Mouse (Mus musculus) ES-Bruce4 (cell line): ENCODE measurements around the gene Sf3b5. TPM values are rescaled to one million over a fixed set of nuclear protein-coding genes. Genes with fewer than 3 reads are reported as not detected.

Experiments
- H3K27ac ChIP-seq: 2 replicates; pipeline ENCODE4 v1.5.1; 2012; ENCODE audit warnings: low read length, inconsistent platforms; ENCODE audit not compliant: insufficient read depth
- H3K27me3 ChIP-seq: 2 replicates; pipeline ENCODE4 v1.6.1; 2012; ENCODE audit warnings: mild to moderate bottlenecking, low read length, inconsistent platforms; ENCODE audit not compliant: control insufficient read depth, poor library complexity, insufficient read depth, severe bottlenecking
- H3K36me3 ChIP-seq: 2 replicates; pipeline ENCODE4 v1.6.1; 2012; ENCODE audit warnings: inconsistent platforms, mild to moderate bottlenecking, low read length, moderate library complexity; ENCODE audit not compliant: control insufficient read depth, poor library complexity, insufficient read depth, severe bottlenecking
- H3K4me1 ChIP-seq: one replicate; pipeline ENCODE4 v1.8.1; 2011; ENCODE audit warnings: low read length; ENCODE audit not compliant: control insufficient read depth, insufficient read depth
- H3K4me3 ChIP-seq: 2 replicates; pipeline ENCODE4 v1.5.1; 2011; ENCODE audit warnings: low read depth, mild to moderate bottlenecking, low read length
- H3K9ac ChIP-seq: 2 replicates; pipeline ENCODE4 v1.6.1; 2012; ENCODE audit warnings: low read depth, mild to moderate bottlenecking, inconsistent platforms; ENCODE audit not compliant: poor library complexity, severe bottlenecking
- H3K9me3 ChIP-seq: replicated peaks from 2 replicates; pipeline ENCODE4 v1.6.1; 2012; ENCODE audit warnings: mild to moderate bottlenecking, low read length, inconsistent platforms; ENCODE audit not compliant: control insufficient read depth, poor library complexity, insufficient read depth, severe bottlenecking
- CTCF ChIP-seq: IDR thresholded peaks from one replicate; pipeline ENCODE4 v1.8.1; 2011; ENCODE audit warnings: low read depth, low read length
- EP300 ChIP-seq: IDR thresholded peaks from 2 replicates; pipeline ENCODE4 v1.6.1; 2011; ENCODE audit warnings: low read depth, low read length; ENCODE audit not compliant: insufficient read depth
- POLR2A ChIP-seq: IDR thresholded peaks from one replicate; pipeline ENCODE4 v1.8.1; 2011; ENCODE audit warnings: low read length; ENCODE audit not compliant: insufficient read depth
- polyA plus RNA-seq: library from polyadenylated mRNA; stranded (reverse); fragments of >200 nt; gene quantifications from 2 replicates; pipeline ENCODE4 v1.2.4, GENCODE M21; 2011; ENCODE audit warnings: low read depth; ENCODE audit not compliant: missing spikeins, insufficient read depth, insufficient read length

The Sf3b5 gene
- polyA plus RNA-seq, 1 experiment = 20.1 TPM

- 0 out of 2 replicates have a peak within 1 kb of the TSS, but pooled peaks have one; percentile 12 for H3K9ac ChIP-seq
- H3K4me3 ChIP-seq = peak within 1 kb of the TSS; percentile 72
- TF ChIP-seq CTCF (no peak), EP300 (0 out of 2 replicates have a peak, but pooled peaks have one; percentile 13)
- H3K27me3 ChIP-seq = no peaks in the 10 kb centered on the region
- H3K27ac ChIP-seq = no peak within 1 kb of the TSS
- no peaks in the 10 kb centered on the region for H3K36me3 ChIP-seq
- H3K4me1 ChIP-seq = no peaks in the 10 kb centered on the region
- no peaks in the 10 kb centered on the region for H3K9me3 ChIP-seq
Observed at GRCm38 (mm10) chr10:12964151-12965075, 40.7 kb upstream of the Sf3b5 start, which contains the start of gene Stx11. Gene Stx11 (minus strand): TSS chr10:12964298.

- no peak overlapping the region for H3K4me3 ChIP-seq
- no peaks in the 10 kb centered on the region for H3K9me3 ChIP-seq
- no peaks in the 10 kb centered on the region for H3K4me1 ChIP-seq
- no peak for TF ChIP-seq EP300
- TF ChIP-seq POLR2A = no peak
- no peak for TF ChIP-seq CTCF
- no peaks in the 10 kb centered on the region for H3K27me3 ChIP-seq
- no peak overlapping the region for H3K27ac ChIP-seq
- H3K36me3 ChIP-seq = no peaks in the 10 kb centered on the region
- no peak overlapping the region for H3K9ac ChIP-seq
Observed at GRCm38 (mm10) chr10:12965669-12966180, 39.4 kb upstream of the Sf3b5 start.

- Histone ChIP-seq H3K27me3 (no peaks in the 10 kb centered on the region; the same call in 1 of the 2 replicates), H3K9ac (no peak overlapping the region), H3K36me3 (no peaks in the 10 kb centered on the region), H3K4me1 (no peaks in the 10 kb centered on the region), H3K27ac (no peak overlapping the region), H3K4me3 (no peak overlapping the region), H3K9me3 (no peaks in the 10 kb centered on the region)
- no peak for TF ChIP-seq POLR2A
- no peak for TF ChIP-seq EP300
- TF ChIP-seq CTCF = no peak
Observed at GRCm38 (mm10) chr10:12974572-12974971, 30.6 kb upstream of the Sf3b5 start.

GRCm38 (mm10) chr10:12975461-12975860 lies 29.7 kb upstream of the Sf3b5 start:
- H3K36me3 ChIP-seq = no peaks in the 10 kb centered on the region

DNA sequence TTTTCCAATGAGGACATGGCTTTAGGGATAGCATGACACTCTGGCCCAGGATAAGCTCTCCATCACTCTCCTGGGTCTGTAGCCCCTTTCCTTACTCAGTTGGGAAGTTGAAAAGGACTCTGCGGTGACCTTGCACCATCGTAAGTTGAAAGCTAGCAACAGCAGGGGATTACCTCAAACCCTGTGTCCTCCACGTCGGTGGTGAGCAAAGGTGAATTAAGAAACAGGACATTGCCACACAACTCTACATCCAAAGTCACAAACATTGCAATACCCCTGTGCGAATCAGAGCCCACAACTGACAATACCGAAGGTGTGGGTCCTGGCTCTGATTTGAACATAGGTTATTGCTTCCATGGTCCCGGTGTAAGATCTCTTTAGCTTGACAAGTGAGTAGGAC lies 29.2 kb upstream of the Sf3b5 start:
- Histone ChIP-seq H3K4me3 (no peak overlapping the region), H3K27me3 (no peaks in the 10 kb centered on the region; the same call in 1 of the 2 replicates), H3K27ac (no peak overlapping the region), H3K9ac (no peak overlapping the region), H3K4me1 (no peaks in the 10 kb centered on the region), H3K36me3 (no peaks in the 10 kb centered on the region), H3K9me3 (no peaks in the 10 kb centered on the region)
- no peak for TF ChIP-seq EP300
- TF ChIP-seq CTCF = no peak
- no peak for TF ChIP-seq POLR2A

More at GRCm38 (mm10) chr10:12975461-12975860, 29.7 kb upstream of the Sf3b5 start:
- H3K27ac ChIP-seq = no peak overlapping the region
- TF ChIP-seq CTCF = no peak
- TF ChIP-seq POLR2A = no peak
- no peak for TF ChIP-seq EP300
- H3K4me3 ChIP-seq = no peak overlapping the region
- no peaks in the 10 kb centered on the region; the same call in 1 of the 2 replicates for H3K27me3 ChIP-seq
- no peaks in the 10 kb centered on the region for H3K9me3 ChIP-seq
- no peaks in the 10 kb centered on the region for H3K4me1 ChIP-seq
- H3K9ac ChIP-seq = no peak overlapping the region

DNA sequence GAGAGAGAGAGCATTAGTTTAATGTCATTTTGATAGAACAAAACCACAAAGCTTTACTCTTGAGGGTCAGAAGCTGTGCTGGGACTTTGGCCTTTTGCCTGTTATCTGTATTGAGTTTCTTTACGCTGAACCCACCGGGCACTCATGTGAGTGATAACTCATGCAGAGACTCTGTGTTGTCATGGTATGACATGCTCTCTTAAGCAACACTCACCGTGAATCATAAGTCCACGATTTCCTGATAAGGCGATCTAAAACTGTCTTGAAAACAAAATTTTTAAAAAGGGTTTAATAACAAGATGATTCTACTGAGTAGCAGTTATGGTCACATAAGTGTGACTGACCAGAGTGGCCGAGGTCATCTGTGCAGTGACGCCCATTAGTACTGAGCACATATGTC lies 28.6 kb upstream of the Sf3b5 start:
- no peaks in the 10 kb centered on the region; the same call in 1 of the 2 replicates for H3K27me3 ChIP-seq
- no peaks in the 10 kb centered on the region for H3K4me1 ChIP-seq
- no peaks in the 10 kb centered on the region for H3K36me3 ChIP-seq
- no peak overlapping the region for H3K4me3 ChIP-seq
- no peak overlapping the region for H3K9ac ChIP-seq
- TF ChIP-seq POLR2A = no peak
- TF ChIP-seq CTCF = no peak
- TF ChIP-seq EP300 = no peak
- H3K27ac ChIP-seq = no peak overlapping the region
- no peaks in the 10 kb centered on the region for H3K9me3 ChIP-seq
